Mouse (Mus musculus): Measurements from ENCODE around the gene Vwa8. TPM values are rescaled to one million over a fixed set of nuclear protein-coding genes. Genes with fewer than 3 reads are reported as not detected.
A peak's percentile ranks its signal among the peaks of the same experiment; 100 is the strongest.

Gene Vwa8
- total RNA-seq, 2 experiments from 2014 or later, result 23.3 to 28.0 TPM

DNA sequence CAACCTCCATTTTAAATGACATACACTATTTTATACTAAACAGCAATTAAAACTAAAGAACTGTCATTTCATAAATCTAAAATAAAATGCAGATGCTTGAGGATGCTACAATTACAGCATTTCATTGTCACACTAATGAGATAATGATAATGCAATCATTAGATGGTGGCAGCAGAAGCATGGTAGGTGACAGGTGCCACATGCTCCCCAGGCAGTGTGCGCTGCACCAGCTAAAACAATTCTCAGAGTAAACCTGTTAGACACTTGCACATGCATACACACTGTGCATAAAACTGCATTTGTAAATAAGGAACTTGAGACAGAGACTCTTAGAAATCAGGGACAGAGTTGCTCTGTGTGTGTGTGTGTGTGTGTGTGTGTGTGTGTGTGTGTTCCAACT lies 220.7 kb downstream of the Vwa8 start:
- DNase-seq (ENCODE audit: extremely low spot score in 1 of 2, low spot score in 1 of 2), result no peak

GRCm38 (mm10) chr14:79074786-79075185 lies 225.9 kb downstream of the Vwa8 start:
- DNase-seq (ENCODE audit: extremely low spot score in 1 of 2, low spot score in 1 of 2), result no peak

DNA sequence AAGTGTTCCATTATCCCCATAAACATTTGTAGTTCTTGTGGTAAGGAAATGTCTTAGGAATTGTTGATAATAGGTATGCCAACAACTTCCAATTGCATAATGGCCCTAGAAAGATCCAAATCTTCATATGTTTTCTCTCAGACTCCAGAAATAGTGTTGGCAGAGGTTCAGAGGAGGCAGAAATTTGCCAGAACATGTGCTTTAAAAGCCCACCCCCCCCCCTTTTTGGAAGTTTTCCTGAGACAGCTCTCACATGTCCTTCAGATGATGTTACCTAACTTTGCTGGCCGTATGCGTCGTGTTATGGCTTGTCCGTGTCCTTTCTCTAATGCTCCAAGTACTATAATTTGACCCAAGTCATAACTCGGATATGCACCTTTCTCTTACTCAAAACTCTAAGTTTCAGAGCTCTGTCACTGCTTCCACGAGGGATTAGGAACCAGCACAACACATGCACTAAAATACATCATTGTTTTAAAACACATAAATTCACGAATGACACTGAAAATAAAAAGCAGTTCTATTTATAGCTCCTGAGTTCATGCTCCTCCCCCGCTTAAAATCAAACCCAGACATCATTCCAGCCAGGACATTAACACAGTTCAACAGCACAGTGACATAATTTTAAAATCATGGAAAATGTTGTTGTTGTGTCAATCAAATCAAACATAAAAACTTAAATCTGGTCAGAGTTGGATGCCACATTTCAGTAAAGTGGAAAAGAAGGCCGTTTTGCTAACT lies 227.9 kb downstream of the Vwa8 start:
- DNase-seq (ENCODE audit: extremely low spot score in 1 of 2, low spot score in 1 of 2), result no peak

DNA sequence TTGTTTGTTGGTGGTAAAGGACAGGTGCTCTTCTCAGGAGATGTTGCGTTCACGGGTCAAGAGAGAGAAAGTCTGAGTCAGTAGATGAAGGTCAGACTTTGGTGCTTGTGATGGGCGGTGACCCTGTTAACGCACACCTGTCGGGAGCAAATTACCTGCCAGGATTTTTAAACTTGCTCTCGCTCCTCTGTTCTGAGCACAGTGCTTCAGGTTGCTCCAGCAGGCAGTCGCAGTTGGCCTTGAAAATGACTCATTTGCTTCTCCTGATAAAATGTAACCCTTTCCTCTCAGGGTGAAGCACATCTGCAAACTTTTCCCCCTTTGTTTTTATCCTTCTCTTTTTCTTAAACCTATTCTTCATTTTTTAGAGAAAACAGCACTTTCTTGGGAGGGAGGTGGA lies 234.7 kb downstream of the Vwa8 start:
- DNase-seq (ENCODE audit: extremely low spot score in 1 of 2, low spot score in 1 of 2), result no peak

DNA sequence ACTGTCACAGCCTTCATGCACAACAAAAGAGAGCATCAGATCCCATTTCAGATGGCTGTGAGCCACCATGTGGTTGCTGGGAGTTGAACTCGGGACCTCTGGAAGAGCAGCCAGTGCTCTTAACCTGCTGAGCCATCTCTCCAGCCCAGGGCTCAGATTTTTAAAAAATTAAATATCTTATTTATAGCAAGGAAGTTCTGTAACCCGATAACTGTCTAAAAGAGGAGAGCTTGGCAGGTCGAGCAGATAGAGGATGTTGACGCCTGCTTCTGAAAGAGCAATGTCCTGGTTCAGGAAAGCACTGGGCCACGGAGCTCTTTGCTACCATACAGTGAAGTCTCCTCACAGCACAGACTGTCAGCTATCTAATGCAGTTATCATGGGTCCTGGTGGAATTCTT lies 237.2 kb downstream of the Vwa8 start:
- no peak for DNase-seq (ENCODE audit: extremely low spot score in 1 of 2, low spot score in 1 of 2)

DNA sequence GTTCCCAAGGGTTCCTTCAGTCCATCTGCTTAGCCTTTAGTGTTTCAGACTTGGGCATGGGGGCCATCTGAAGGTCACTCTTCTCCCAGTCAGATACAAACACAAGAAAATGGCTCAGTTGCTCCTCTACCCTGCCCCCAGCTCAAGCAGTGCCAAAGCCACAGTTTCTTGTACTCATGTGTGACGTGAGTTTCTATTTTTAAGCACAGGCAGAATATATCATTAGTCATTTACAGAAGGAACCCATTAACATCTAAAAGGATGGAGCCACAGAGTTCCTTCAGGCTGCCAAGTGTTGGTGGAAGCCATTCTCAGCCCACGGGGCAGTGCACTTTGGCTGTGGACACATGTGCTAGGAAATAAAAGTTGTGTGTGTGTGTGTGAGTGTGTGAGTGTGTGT lies 240.6 kb downstream of the Vwa8 start:
- no peak for DNase-seq (ENCODE audit: extremely low spot score in 1 of 2, low spot score in 1 of 2)

GRCm38 (mm10) chr14:79097181-79097580 lies 248.3 kb downstream of the Vwa8 start:
- no peak for DNase-seq (ENCODE audit: extremely low spot score in 1 of 2, low spot score in 1 of 2)

- peak; percentile 73 to 77 for DNase-seq (ENCODE audit: extremely low spot score in 1 of 2, low spot score in 1 of 2)
Observed at GRCm38 (mm10) chr14:79106655-79107515, 258.0 kb downstream of the Vwa8 start.

GRCm38 (mm10) chr14:79109375-79109774 lies 260.5 kb downstream of the Vwa8 start:
- no peak for DNase-seq (ENCODE audit: extremely low spot score in 1 of 2, low spot score in 1 of 2)

DNA sequence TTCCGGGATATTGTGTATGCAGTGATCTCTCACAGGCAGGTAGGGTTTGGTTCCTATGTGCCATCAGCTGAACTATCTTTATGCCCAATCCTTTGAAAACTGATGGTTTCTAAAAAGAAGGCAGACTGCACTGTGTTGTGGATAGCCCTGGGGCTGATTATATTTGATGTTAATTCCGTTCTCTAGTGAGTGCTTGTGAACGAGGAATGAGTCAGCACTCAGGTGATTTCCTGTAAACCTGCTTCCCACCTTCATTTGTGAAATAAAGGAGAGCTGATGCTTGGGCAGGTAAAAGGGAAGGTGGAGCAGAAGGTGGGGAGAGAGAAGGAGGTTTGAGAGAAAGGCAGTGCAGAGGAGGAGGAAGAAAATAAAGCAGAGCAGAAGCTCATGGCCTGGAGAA lies 261.2 kb downstream of the Vwa8 start:
- DNase-seq (ENCODE audit: extremely low spot score in 1 of 2, low spot score in 1 of 2), result no peak

GRCm38 (mm10) chr14:79112050-79112449 lies 263.2 kb downstream of the Vwa8 start:
- DNase-seq (ENCODE audit: extremely low spot score in 1 of 2, low spot score in 1 of 2), result no peak

DNA sequence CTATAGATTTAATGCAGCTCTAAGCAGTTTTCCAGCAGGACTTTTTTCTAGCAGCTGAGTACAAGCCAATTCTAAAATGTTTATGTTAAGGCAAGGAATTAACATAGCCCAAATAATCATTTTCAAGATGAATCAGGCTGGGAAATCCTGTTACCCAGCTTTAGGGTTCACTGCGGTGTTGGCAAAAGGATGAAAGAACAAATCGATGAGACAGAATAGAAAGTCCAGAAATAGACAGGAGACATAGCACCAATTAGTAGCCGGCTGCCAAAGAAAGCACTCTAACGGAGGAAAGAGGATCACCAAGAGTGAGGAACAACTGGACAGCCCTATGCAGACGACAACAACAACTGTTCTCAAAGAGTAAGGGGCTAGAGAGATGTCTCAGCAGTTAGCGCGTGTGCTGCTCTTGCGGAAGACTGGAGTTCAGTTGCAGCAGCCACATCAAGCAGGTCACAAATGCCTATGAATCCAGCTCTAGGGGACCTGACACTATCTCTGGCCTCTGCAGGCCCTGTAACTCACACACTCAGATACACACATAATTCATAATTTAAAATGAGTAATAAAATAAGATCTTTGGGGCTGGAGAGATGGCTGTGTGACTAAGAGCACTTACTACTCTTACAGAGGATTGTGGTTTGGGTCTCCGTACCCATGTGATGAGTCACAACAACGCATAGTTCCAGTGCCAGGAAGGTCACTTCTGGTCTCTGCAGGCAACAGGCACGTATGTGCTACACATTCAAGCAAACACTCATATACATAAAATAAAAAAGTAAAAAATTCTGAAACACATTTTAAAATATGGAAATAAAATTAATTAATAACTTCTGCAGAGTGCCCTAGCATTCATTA lies 265.9 kb downstream of the Vwa8 start:
- no peak for DNase-seq (ENCODE audit: extremely low spot score in 1 of 2, low spot score in 1 of 2)

DNA sequence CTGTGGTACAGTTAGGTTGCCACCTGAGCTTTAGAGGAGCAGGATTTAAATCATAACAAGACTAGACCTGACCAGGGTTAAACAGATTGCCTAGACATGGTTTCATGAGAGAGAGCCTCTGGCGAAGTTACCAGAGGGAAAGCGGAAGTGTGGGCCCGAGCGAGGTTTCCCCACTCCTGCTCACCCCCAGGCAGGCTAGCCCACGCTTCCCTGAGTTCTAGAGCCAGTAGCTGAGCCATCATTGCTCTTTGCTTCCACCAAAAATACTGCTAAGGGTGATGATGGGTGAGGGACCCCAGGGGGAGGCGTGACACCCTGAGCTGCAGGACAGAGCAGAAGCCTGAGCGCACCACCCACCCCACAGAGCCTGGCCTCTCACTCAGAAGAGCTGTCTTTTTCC lies 269.6 kb downstream of the Vwa8 start:
- DNase-seq (ENCODE audit: extremely low spot score in 1 of 2, low spot score in 1 of 2), result no peak

DNA sequence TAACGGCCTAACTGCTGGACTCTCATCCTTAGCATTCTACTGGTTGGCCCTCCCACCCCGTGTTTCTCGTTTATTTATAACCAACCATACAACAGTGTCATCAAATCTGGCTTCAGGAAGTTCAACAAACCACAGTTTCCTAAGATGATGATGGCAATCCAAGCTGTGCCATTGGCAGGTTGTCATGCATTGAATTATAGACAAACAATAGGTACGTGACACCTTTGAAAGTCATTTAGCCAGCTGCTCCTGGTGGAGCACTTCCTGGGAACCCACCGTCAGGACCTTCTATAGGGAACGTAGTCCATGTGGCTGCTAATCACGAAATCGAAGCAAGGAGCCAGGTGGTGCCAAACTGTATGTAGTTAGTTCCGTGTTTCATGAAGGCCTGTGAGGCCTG lies 270.5 kb downstream of the Vwa8 start:
- DNase-seq (ENCODE audit: extremely low spot score in 1 of 2, low spot score in 1 of 2), result no peak

DNA sequence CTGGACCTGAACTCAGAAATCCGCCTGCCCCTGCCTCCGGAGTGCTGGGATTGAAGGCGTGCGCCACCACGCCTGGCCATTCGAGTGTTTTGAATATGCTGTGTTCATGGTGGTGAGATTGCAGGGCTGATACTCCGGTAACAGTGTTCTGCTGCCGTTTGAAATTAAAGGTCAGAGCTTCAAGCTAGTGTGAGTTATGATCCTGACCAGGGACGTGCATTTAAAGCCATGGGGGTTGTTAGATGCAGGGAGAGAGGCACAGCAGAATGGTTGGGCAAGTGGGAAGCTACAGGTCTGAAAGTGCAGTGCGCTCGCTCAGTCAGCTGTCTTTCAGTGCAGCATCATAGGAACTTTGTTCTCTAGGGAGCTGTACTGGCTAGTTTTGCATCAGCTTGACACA lies 271.8 kb downstream of the Vwa8 start:
- no peak for DNase-seq (ENCODE audit: extremely low spot score in 1 of 2, low spot score in 1 of 2)

DNA sequence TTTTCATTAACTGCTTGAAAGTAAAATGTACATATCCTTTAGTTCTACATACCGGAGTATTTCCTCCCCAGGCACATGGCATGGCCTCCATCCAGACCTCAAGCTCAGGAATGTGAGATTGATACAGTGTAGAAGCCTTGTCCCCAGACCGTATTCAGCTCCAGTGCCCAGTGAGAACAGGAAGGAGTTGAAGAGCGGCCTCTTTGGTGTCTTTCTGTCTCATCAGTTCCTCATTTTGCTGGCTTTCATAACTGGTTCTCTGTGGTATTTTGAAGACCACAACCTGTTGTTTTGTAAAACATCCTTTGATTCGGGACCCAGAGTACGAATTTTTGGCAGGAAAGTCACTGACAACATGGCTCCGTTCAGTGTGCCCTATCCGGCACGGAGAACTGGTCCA lies 274.6 kb downstream of the Vwa8 start:
- no peak for DNase-seq (ENCODE audit: extremely low spot score in 1 of 2, low spot score in 1 of 2)

DNA sequence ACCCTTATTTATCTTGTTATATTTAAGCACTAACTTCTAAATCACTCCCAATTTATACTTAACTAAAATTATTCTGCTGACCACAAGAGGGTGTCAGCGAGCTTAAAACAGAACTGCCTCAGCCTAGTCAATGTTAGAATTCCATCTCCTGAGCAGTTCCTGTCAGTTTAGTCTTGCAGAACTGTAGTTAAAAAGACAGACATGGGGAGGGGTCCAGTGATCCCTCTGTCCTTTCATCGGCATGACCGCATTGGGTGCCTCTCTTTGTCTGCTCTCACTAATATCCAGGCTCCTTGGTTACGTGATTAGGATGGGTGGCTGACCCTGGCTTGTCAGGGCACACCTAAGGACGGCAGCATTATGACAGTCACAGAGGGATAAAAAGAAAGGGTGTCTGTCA lies 275.8 kb downstream of the Vwa8 start:
- DNase-seq (ENCODE audit: extremely low spot score in 1 of 2, low spot score in 1 of 2), result peak in 1 of 2 experiments; percentile 66

DNA sequence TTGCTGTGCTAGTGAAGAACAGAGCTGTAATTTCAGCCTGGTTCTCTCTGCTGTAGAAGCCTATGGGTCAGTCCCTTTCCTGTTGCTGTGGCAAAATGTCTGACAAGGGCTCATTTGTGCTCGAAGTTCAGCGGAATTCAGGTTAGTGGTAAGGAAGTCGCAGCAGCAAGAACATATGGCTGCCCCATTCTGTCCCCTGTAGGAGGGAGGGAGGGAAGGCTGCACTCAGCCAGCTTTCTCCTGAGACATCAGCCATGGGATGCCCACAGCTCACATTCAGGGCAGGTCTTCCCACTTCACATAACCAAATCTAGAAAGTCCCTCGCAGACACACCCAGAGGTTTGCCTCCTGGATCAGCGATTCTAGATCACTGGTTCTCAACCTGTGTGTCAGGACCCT lies 277.3 kb downstream of the Vwa8 start:
- no peak for DNase-seq (ENCODE audit: extremely low spot score in 1 of 2, low spot score in 1 of 2)

DNA sequence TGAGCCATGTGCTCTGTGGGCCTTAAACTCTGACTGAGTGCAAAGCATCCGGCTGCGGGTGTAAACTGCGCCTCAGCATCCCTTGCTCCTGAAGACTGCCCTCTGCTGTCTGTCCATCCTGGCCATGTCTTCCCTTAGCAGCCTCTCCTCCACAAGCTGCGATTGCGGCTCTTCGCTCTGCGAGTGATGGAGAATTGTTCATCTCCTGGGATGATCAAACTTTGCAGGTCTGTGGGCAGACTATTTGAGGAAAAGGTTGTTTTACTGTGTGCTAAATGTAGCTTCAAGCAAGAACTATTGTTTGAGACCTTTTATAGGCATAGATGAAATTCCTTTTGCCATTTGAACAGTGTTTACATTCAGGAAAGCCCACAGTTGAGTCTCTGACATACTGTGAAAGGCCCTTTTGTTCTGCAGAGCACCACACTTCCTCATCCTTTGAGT lies 286.1 kb downstream of the Vwa8 start:
- no peak for DNase-seq (ENCODE audit: extremely low spot score in 1 of 2, low spot score in 1 of 2)

DNA sequence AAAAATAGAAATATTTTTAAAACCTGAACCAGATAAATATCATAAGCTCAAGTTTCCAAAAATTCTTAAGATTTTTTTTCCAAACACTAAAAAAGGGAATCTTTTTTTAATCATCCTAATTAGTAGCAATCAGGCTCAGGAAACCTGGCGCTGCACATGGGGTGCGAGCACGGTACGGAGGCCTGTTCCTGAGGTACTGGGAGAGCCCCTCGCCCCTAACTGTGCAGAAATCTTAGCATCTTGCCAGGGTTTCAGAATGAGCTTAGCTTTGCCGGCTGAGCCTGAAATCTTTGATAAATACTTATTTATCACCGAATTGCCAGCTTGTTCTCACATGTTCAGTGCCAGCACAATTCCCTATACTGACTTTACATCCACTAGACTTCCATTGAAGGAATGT lies 286.6 kb downstream of the Vwa8 start:
- DNase-seq (ENCODE audit: extremely low spot score in 1 of 2, low spot score in 1 of 2), result no peak

GRCm38 (mm10) chr14:79136585-79136984 lies 287.7 kb downstream of the Vwa8 start:
- no peak for DNase-seq (ENCODE audit: extremely low spot score in 1 of 2, low spot score in 1 of 2)
